Mouse (Mus musculus) megakaryocyte-erythroid progenitor cell, adult 5-6 weeks (primary cell): Measurements from ENCODE around the gene Kcnmb4. TPM values are rescaled to one million over a fixed set of nuclear protein-coding genes. Genes with fewer than 3 reads are reported as not detected.
A peak's percentile ranks its signal among the peaks of the same experiment; 100 is the strongest.

ENCODE experiments used
- ATAC-seq: replicated peaks from 2 replicates; pipeline ENCODE4 v1.8.0; 2016; ENCODE audit warnings: mild to moderate bottlenecking, inconsistent platforms; ENCODE audit not compliant: severe bottlenecking, poor library complexity, low FRiP score, low TSS enrichment
- total RNA-seq, 2 experiments: library from RNA; stranded (forward) in 1 of 2; stranded (reverse) in 1 of 2; fragments of 200-1000, 215-1000 nt in 1 of 2; fragments of >200 nt in 1 of 2; fragmentation: Nextera tagmentation in 1 of 2; gene quantifications; 2 replicates each; pipeline ENCODE4 v1.2.3; 2014 to 2017

The Kcnmb4 gene
- total RNA-seq, 2 experiments from 2014 or later = not detected

- ATAC-seq = no peak
These were observed 65.9 kb downstream of the Kcnmb4 start for GRCm38 (mm10) chr10:116407684-116408359.

- no peak for ATAC-seq
These were observed 68.7 kb downstream of the Kcnmb4 start for GRCm38 (mm10) chr10:116405011-116405410.

GRCm38 (mm10) chr10:116403679-116404078 is 70.0 kb downstream of the Kcnmb4 start:
- ATAC-seq = no peak

- no peak for ATAC-seq
These were observed 70.8 kb downstream of the Kcnmb4 start for GRCm38 (mm10) chr10:116402742-116403425.

- ATAC-seq = no peak
These were observed 75.7 kb downstream of the Kcnmb4 start for GRCm38 (mm10) chr10:116397973-116398372.

- no peak for ATAC-seq
These were observed 76.1 kb downstream of the Kcnmb4 start for GRCm38 (mm10) chr10:116397573-116397972.

- no peak for ATAC-seq
These were observed 76.7 kb downstream of the Kcnmb4 start for GRCm38 (mm10) chr10:116396966-116397365.

- ATAC-seq = no peak
These were observed 77.4 kb downstream of the Kcnmb4 start for GRCm38 (mm10) chr10:116396279-116396678.

GRCm38 (mm10) chr10:116394585-116394984 is 79.1 kb downstream of the Kcnmb4 start:
- ATAC-seq = peak; percentile 98

- ATAC-seq = 0 out of 2 replicates have a peak, but pooled peaks have one; percentile 7
These were observed 79.7 kb downstream of the Kcnmb4 start for GRCm38 (mm10) chr10:116393790-116394475.

- no peak for ATAC-seq
These were observed 84.8 kb downstream of the Kcnmb4 start for GRCm38 (mm10) chr10:116388840-116389239.

- no peak for ATAC-seq
These were observed 87.2 kb downstream of the Kcnmb4 start for GRCm38 (mm10) chr10:116386391-116386885.

GRCm38 (mm10) chr10:116384401-116384800 is 89.3 kb downstream of the Kcnmb4 start:
- no peak for ATAC-seq

GRCm38 (mm10) chr10:116382826-116383685 is 90.6 kb downstream of the Kcnmb4 start:
- no peak for ATAC-seq

GRCm38 (mm10) chr10:116376853-116377252 is 96.8 kb downstream of the Kcnmb4 start:
- ATAC-seq = no peak

- ATAC-seq = no peak
These were observed 99.6 kb downstream of the Kcnmb4 start for GRCm38 (mm10) chr10:116374111-116374510.

- ATAC-seq = no peak
These were observed 102.5 kb downstream of the Kcnmb4 start for GRCm38 (mm10) chr10:116370991-116371725.
